Mouse (Mus musculus) megakaryocyte, embryonic 14.5 days (primary cell): ENCODE results near the gene Lama2.

Source experiments
- FLI1 ChIP-seq: IDR thresholded peaks from 2 replicates; pipeline ENCODE4 v1.6.1; 2012; ENCODE audit warnings: low read length, inconsistent platforms, mixed read lengths
- GATA1 ChIP-seq: IDR thresholded peaks from 3 replicates; pipeline ENCODE4 v1.6.1; 2012; ENCODE audit warnings: mixed read lengths, low read length, inconsistent platforms, borderline replicate concordance

DNA sequence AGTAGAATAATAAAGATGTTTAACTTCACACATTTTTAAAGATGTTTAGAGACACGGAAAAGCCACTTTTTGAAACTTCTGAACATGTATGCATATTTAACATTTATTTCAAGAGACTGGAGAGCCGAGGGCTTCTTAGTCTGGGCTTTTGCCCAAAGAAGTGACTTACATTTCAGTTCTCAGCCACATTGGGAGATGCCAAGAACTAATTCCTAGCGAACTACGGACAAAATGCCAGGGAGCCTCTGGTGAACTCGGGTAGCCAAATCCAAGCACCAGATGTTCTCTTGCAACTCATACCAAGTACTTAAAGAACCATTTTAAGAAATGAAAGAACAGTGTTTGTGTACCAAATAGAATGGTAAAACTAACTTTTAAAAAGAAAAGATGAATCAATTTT, 495.8 kb downstream of the Lama2 start:
- TF ChIP-seq GATA1 (no peak), FLI1 (no peak)
